Mouse (Mus musculus) hindbrain, postnatal 0 days (tissue): ENCODE measurements around the gene Zfp91. TPM values are rescaled to one million over a fixed set of nuclear protein-coding genes. Genes with fewer than 3 reads are reported as not detected.

Source experiments
- ATAC-seq: fragments of 200-750 bp; cut with Nextera tagmentation; 2 replicates; pipeline ENCODE4 v1.8.0; 2017; ENCODE audit warnings: mild to moderate bottlenecking, moderate TSS enrichment, moderate library complexity
- DNase-seq: peaks from one replicate; pipeline ENCODE4 v3.0.0-alpha.2; 2015; ENCODE audit warnings: low spot score
- H3K27ac ChIP-seq: fragments of 300-500 bp; sonication (generic); 2 replicates; pipeline ENCODE4 v1.5.1; 2014; ENCODE audit warnings: mild to moderate bottlenecking
- H3K27me3 ChIP-seq: fragments of 300-500 bp; sonication (generic); 2 replicates; pipeline ENCODE4 v1.6.1; 2014; ENCODE audit warnings: low read length, mixed read lengths; ENCODE audit not compliant: insufficient read depth
- H3K36me3 ChIP-seq: fragments of 300-500 bp; sonication (generic); 2 replicates; pipeline ENCODE4 v1.6.1; 2014; ENCODE audit warnings: low read length, mixed read lengths; ENCODE audit not compliant: insufficient read depth
- H3K4me1 ChIP-seq: fragments of 300-500 bp; sonication (generic); 2 replicates; pipeline ENCODE4 v1.6.1; 2014; ENCODE audit warnings: antibody characterized with exemption, low read length, mixed read lengths; ENCODE audit not compliant: insufficient read depth
- H3K4me2 ChIP-seq: fragments of 300-500 bp; sonication (generic); 2 replicates; pipeline ENCODE4 v1.6.1; 2014; ENCODE audit warnings: low read depth, mild to moderate bottlenecking, low read length, moderate library complexity, mixed read lengths
- H3K4me3 ChIP-seq: fragments of 300-500 bp; sonication (generic); 2 replicates; pipeline ENCODE4 v1.5.1; 2014; ENCODE audit warnings: low read length
- H3K9ac ChIP-seq: fragments of 300-500 bp; sonication (generic); replicated peaks from 2 replicates; pipeline ENCODE4 v1.6.1; 2014; ENCODE audit warnings: mild to moderate bottlenecking, low read length, moderate library complexity, mixed read lengths
- H3K9me3 ChIP-seq: fragments of 300-500 bp; sonication (generic); 2 replicates; pipeline ENCODE4 v1.6.1; 2016; ENCODE audit warnings: low read length, mixed read lengths
- CTCF ChIP-seq: IDR thresholded peaks from 2 replicates; pipeline ENCODE4 v1.5.1; 2016; ENCODE audit warnings: antibody characterized with exemption, control low read depth, low read depth
- WGBS: fragments of 180-500 bp; shearing (Covaris S2); extraction: QIAGEN DNeasy Blood & Tissue Kit; methylation state at CpG from one replicate; pipeline ENCODE4 v1.1.7; 2014; 5-methylcytosine and 5-hydroxymethylcytosine counted together
- polyA plus RNA-seq: library from polyadenylated mRNA; unstranded; fragments of >200 nt; fragmentation: Nextera tagmentation; extraction: Ambion mirVana; gene quantifications from 2 replicates; pipeline ENCODE4 v1.2.1, GENCODE M21; 2015
- total RNA-seq: library from RNA; depleted of rRNA; stranded (reverse); fragments of >200 nt; gene quantifications from 2 replicates; pipeline ENCODE4 v1.2.3, GENCODE M21; 2014

The Zfp91 gene
- total and polyA plus RNA-seq, 2 experiments from 2014 or later: 13.4 to 42.5 TPM

DNA sequence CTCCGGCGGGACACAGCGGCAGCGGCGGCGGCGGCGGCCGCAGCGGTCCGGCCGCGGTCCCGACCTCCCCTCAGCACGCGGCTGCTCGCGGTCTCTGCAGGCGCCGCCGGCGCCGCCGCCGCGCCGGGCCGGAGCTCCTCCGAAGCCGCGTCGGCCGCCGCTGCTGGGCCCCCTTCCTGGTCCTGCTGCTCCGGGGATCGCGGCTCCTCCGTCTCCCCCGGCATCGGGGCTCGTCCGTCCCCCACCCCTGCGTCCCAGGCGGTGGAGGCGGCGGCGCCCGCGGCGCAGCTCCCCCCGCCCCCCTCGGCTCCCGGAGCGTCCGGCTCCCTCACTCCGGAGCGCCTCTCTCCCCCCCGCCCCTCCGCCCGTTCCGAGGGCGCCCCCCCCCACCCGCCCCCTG, 816 bp downstream of the Zfp91 start:
- Histone ChIP-seq H3K27ac (peak overlapping the region; percentile 100), H3K4me3 (peak overlapping the region; percentile 97), H3K4me2 (peak overlapping the region; percentile 69), H3K27me3 (no peaks in the 10 kb centered on the region), H3K9me3 (no peaks in the 10 kb centered on the region), H3K36me3 (no peaks in the 10 kb centered on the region), H3K9ac (peak overlapping the region; percentile 99), H3K4me1 (peaks cover 5% of the 10 kb centered on the region; the same call in 1 of the 2 replicates)
- TF ChIP-seq CTCF: no peak
- ATAC-seq (peak; percentile 25), DNase-seq (no peak)
- 0% methylated on average over 17 of the region's 63 CpGs for WGBS

DNA sequence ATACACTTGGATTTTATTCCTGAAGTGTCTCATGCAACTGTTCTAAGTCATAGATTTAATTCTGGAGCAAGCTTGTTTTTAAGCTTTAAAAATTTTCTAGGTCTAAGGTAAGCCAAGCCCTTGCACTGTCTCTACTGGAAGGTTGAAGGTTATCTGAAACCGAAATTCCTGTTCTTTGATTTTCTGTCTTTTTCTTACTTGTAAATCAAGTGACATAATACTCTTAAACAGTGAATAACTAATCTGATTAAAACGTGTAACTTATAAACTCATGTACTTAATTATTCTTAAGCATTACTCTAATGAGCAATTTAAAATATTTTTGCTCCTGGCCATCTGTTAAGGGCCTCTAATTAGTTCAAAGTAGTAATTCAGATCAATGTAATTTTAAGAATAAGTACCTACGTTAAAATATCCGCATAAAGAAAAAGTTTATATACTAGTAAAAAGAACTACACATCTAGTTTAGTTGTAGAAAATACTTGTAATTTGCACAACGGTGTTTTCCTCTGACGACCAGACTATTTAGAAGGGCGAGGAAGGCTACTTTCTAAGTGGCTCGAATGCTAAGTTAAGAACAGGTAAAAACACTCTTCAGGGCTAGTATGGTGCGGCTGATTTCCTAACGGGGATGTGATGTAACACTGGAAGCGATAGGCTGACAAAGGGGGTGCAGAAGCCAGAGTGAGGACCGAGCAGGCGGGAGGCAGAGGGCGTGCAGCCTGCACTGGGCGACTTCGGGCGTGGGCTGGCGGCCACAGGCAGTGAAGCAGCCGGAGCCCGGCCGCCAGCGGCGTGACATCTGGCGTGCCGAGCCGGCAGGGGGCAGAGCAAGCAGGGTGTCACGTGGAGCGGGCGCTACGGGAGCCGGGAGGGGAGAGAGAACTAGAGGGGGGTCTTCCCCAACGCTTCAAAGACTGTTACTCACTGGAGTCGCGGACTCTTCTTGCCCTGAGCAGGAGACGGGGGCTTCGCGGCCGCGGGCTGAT, 1.6 kb downstream of the Zfp91 start:
- Histone ChIP-seq H3K9ac (peak overlapping the region; percentile 99), H3K27me3 (no peaks in the 10 kb centered on the region), H3K4me1 (peaks cover 5% of the 10 kb centered on the region; the same call in 1 of the 2 replicates), H3K9me3 (no peaks in the 10 kb centered on the region), H3K27ac (peak overlapping the region; percentile 100), H3K36me3 (no peaks in the 10 kb centered on the region), H3K4me2 (peak overlapping the region; percentile 69), H3K4me3 (peak overlapping the region; percentile 97)
- DNase-seq (peak; percentile 93), ATAC-seq (peak; percentile 63)
- WGBS: 1% methylated on average over 30 of the region's 39 CpGs
- TF ChIP-seq CTCF: peak; percentile 71

DNA sequence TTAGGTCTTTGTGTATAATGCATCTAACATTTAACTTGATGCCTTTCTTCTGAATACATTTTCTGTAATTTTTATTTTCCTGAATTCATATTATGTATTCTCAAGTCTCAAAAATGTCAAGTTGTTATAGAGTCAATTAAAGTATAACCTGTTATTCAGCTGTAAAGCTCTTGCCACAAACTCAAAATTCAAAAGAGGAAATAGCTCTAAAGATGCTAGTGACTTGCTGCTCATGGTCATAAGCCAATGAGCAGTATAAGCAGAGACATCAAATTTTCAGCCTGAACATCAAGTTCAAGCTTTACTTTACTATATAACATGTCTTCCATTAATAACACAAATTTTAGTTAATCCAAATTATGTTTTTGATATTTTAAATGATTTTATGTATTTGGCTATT, 3.6 kb downstream of the Zfp91 start:
- TF ChIP-seq CTCF: no peak
- ATAC-seq (no peak), DNase-seq (no peak)
- no peak overlapping the region for H3K9ac ChIP-seq
- H3K36me3 ChIP-seq: no peaks in the 10 kb centered on the region
- H3K4me3 ChIP-seq: no peak overlapping the region
- H3K27me3 ChIP-seq: no peaks in the 10 kb centered on the region
- peaks cover 5% of the 10 kb centered on the region; the same call in 1 of the 2 replicates for H3K4me1 ChIP-seq
- no peak overlapping the region for H3K27ac ChIP-seq
- no peaks in the 10 kb centered on the region for H3K9me3 ChIP-seq
- H3K4me2 ChIP-seq: no peak overlapping the region

DNA sequence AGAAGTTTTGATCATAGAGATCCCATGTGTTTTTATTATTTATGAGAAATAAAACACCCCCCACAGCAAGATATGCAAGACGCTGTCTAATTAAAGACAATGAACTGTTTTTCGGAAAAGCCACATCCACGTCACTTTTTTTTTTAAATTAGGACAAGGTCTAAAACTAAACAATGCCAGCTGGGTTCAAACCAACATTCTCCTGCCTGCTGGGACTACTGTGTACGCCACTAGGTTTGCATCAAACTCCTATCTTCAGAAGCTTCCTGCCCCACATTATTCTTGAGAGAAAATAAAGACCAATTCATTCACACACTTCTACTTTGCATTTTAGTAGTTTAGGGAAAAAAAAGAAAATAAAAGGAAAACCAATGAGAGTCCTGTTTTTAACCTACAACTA, 8.2 kb downstream of the Zfp91 start:
- no peak overlapping the region for H3K27ac ChIP-seq
- H3K9me3 ChIP-seq: no peaks in the 10 kb centered on the region
- no peaks in the 10 kb centered on the region for H3K36me3 ChIP-seq
- DNase-seq: no peak
- H3K4me2 ChIP-seq: no peak overlapping the region
- no peak for TF ChIP-seq CTCF
- H3K4me3 ChIP-seq: no peak overlapping the region
- ATAC-seq: no peak
- H3K27me3 ChIP-seq: no peaks in the 10 kb centered on the region
- H3K4me1 ChIP-seq: no peaks in the 10 kb centered on the region
- 71% methylated on average over 4 of the region's 4 CpGs for WGBS
- no peak overlapping the region for H3K9ac ChIP-seq

DNA sequence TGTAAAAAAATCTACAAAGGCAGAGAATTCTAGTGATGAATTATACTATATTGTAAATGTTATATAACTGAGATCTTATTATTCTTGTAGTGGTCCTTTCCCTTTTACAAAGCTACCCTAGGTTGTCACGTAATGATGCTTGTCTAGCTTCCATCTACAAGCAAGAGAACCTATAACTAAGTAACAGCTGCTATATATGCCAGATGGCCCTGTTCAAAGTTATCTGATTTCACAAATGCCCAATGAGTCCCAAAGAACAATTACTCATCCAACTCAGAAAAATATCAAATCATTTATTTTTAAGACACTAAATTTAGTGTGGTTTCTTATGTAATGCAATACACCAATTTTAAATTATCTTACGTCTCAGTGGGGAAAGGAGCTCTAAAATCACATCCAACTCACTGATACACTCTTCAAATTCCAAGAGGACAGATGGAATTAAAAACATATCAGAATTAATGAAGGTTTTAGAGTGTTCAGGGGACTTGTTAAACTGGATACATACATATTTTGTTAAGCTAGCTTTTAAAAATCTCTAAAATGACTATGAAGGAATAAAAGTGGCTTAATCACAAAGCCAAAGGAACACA, 9.0 kb downstream of the Zfp91 start:
- H3K4me3 ChIP-seq: no peak overlapping the region
- H3K36me3 ChIP-seq: no peaks in the 10 kb centered on the region
- no peak overlapping the region for H3K4me2 ChIP-seq
- ATAC-seq (no peak), DNase-seq (no peak)
- H3K27ac ChIP-seq: no peak overlapping the region
- no peaks in the 10 kb centered on the region for H3K27me3 ChIP-seq
- no peak overlapping the region for H3K9ac ChIP-seq
- no peaks in the 10 kb centered on the region for H3K4me1 ChIP-seq
- H3K9me3 ChIP-seq: no peaks in the 10 kb centered on the region
- no peak for TF ChIP-seq CTCF
- WGBS: 81% methylated on average over 2 of the region's 2 CpGs

DNA sequence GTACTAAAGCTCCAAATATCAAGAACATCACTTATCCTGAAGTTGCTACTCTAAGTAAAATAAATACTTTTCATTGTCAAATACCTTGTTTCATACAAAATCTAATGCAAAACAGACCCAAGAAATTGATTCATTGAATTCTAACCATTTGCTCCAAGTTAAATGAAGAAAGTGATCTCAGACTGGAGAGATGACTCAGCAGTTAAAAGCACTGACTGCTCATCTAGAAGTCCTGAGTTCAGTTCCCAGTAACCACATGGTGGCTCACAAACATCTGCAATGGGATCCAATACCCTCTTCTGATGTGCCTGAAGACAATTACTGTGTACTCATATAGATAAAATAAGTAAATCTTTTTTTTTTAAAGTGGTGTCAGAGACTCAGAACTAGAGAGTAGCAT, 15.5 kb downstream of the Zfp91 start:
- Histone ChIP-seq H3K27me3 (no peaks in the 10 kb centered on the region), H3K9me3 (no peaks in the 10 kb centered on the region), H3K4me2 (no peak overlapping the region), H3K9ac (no peak overlapping the region), H3K36me3 (peaks cover 3% of the 10 kb centered on the region; the same call in 1 of the 2 replicates), H3K27ac (no peak overlapping the region), H3K4me3 (no peak overlapping the region), H3K4me1 (no peaks in the 10 kb centered on the region)
- DNase-seq: no peak
- TF ChIP-seq CTCF: no peak
- no peak for ATAC-seq
